Mouse (Mus musculus): ENCODE measurements around the gene Cryba4.

DNA sequence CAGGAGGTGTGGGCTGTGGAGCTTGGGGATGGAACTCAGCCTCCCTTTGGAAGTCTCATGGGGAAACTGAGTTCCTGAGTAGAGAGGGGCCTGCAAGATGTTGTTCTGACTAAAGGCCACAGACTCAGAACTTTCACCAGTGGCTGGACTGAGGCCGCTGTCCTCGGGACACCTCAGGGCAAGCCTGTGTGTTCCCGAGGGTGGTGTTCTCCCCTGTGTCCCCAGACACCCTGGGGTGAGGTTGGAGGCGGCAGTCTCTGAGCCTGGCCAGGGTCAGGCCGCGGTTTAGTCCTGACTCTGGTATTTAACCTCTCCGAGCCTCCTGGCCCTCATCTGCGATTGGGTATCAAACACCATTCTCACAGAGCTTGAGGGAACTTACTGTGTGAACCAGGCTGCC, 43.2 kb upstream of the Cryba4 start:
- TF ChIP-seq ZC3H11A (IDR thresholded peaks at IDR 0.05; ENCODE audit: low read depth, low read length) (no peak), BHLHE40 (IDR thresholded peaks at IDR 0.05; ENCODE audit: borderline replicate concordance, low read depth, low read length) (no peak), CTCF (IDR thresholded peaks at IDR 0.05 in 2 of 3, conservative IDR thresholded peaks at IDR 0.05 in 1 of 3; ENCODE audit: control insufficient read depth in 1 of 3, insufficient read depth in 1 of 3, low read depth in 2 of 3, low read length in 3 of 3, poor library complexity in 1 of 3, severe bottlenecking in 1 of 3) (no peak), POLR2A (IDR thresholded peaks at IDR 0.05; ENCODE audit: control insufficient read depth in 1 of 2, insufficient read depth in 1 of 2, low read depth in 1 of 2, low read length in 2 of 2, poor library complexity in 1 of 2) (no peak), ZNF384 (IDR thresholded peaks at IDR 0.05; ENCODE audit: low read depth, low read length) (no peak), MAX (IDR thresholded peaks at IDR 0.05; ENCODE audit: low read length) (no peak), CHD2 (IDR thresholded peaks at IDR 0.05; ENCODE audit: low read length) (no peak), MAZ (IDR thresholded peaks at IDR 0.05; ENCODE audit: low read depth, low read length) (no peak), GATA1 (IDR thresholded peaks at IDR 0.05; ENCODE audit: low read depth, low read length) (no peak), EP300 (IDR thresholded peaks at IDR 0.05; ENCODE audit: low read depth in 1 of 2, low read length in 2 of 2) (no peak), NRF1 (IDR thresholded peaks at IDR 0.05; ENCODE audit: insufficient read depth, low read depth, low read length, poor library complexity, severe bottlenecking) (no peak)
